Mouse (Mus musculus) lung, postnatal 0 days (tissue): ENCODE measurements around the gene Cep131.

Experiments
- CTCF ChIP-seq: IDR thresholded peaks from 2 replicates; pipeline ENCODE4 v1.5.1; 2016; ENCODE audit warnings: antibody characterized with exemption, mild to moderate bottlenecking
- EP300 ChIP-seq: IDR thresholded peaks from 2 replicates; pipeline ENCODE4 v1.6.1; 2016; ENCODE audit warnings: antibody characterized with exemption, mild to moderate bottlenecking, control low read depth

- TF ChIP-seq CTCF (no peak), EP300 (no peak)
Measured at GRCm38 (mm10) chr11:120022216-120022615, 64.4 kb downstream of the Cep131 start.
